Mouse (Mus musculus): ENCODE measurements around the gene 4430402I18Rik. TPM values are rescaled to one million over a fixed set of nuclear protein-coding genes. Genes with fewer than 3 reads are reported as not detected.

Gene 4430402I18Rik
- 0.72 and 1.7 TPM in 2 replicates for polyA plus RNA-seq (2011; ENCODE audit: insufficient read depth, insufficient read length, low read depth, missing spikeins)

DNA sequence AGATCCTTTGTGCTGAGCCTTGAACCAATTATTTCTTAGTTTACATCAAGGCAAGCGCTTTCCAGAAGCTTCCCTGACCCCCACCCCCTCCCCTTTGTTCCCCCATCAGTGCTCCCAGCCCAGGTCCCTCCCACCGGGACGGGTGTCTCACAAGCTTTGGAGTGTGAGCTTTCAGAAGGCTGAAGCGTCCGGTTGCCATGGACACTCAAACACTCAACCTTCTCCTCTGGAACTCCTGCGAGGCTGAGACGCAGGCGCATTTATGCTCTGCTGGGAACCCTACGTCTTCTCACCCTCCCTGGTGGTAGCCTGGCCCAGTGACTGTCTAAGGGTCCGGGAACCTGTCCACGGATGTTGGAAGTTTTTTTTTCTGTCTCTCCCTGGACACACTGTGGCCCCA, at the start of gene 4430402I18Rik:
Gene 4430402I18Rik (minus strand): TSS at position 149 of the 400 bp plus-strand sequence.
- no peaks in the 10 kb centered on the region; the same call in 1 of the 2 replicates for H3K27me3 ChIP-seq (ENCODE audit: control insufficient read depth, insufficient read depth, low read length, poor library complexity, severe bottlenecking)
- TF ChIP-seq CTCF (IDR thresholded peaks at IDR 0.05; ENCODE audit: low read depth, low read length) (no peak), EP300 (IDR thresholded peaks at IDR 0.05; ENCODE audit: insufficient read depth, low read depth, low read length) (no peak), POLR2A (IDR thresholded peaks at IDR 0.05; ENCODE audit: insufficient read depth, low read length) (no peak)
- no peak within 1 kb of the TSS for H3K9ac ChIP-seq (ENCODE audit: low read depth, poor library complexity, severe bottlenecking)
- no peak within 1 kb of the TSS for H3K27ac ChIP-seq (ENCODE audit: insufficient read depth, low read length)
- H3K4me1 ChIP-seq (ENCODE audit: control insufficient read depth, insufficient read depth, low read length) = no peaks in the 10 kb centered on the region
- no peak within 1 kb of the TSS for H3K4me3 ChIP-seq (ENCODE audit: low read depth, low read length)
- H3K36me3 ChIP-seq (ENCODE audit: control insufficient read depth, insufficient read depth, low read length, poor library complexity, severe bottlenecking) = no peaks in the 10 kb centered on the region
- H3K9me3 ChIP-seq (replicated peaks; ENCODE audit: control insufficient read depth, insufficient read depth, low read length, poor library complexity, severe bottlenecking) = no peaks in the 10 kb centered on the region

DNA sequence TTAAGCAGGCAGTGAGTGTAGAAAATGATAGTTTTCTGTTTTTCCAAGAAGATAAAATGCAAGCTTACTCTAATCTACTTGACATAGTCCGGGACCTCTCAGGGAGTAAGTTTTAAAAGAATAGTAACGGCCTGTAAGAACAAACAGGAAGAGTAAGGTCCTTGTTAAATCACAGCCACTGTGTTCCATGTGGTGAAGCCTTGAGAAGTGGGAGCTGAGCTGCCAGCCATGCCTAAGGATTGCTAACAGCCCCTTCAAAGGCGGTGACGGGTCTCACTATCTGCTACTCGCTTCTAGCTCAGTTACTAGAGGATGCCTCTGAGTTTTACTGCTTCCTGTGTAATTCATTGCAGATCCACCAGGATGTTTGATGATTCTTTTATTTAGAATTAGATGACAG, 49.2 kb upstream of the 4430402I18Rik start:
- Histone ChIP-seq H3K27ac (ENCODE audit: insufficient read depth, low read length) (no peak overlapping the region), H3K9me3 (replicated peaks; ENCODE audit: control insufficient read depth, insufficient read depth, low read length, poor library complexity, severe bottlenecking) (no peaks in the 10 kb centered on the region), H3K4me1 (ENCODE audit: control insufficient read depth, insufficient read depth, low read length) (no peaks in the 10 kb centered on the region), H3K4me3 (ENCODE audit: low read depth, low read length) (no peak overlapping the region), H3K27me3 (ENCODE audit: control insufficient read depth, insufficient read depth, low read length, poor library complexity, severe bottlenecking) (no peaks in the 10 kb centered on the region), H3K36me3 (ENCODE audit: control insufficient read depth, insufficient read depth, low read length, poor library complexity, severe bottlenecking) (peaks cover 34% of the 10 kb centered on the region), H3K9ac (ENCODE audit: low read depth, poor library complexity, severe bottlenecking) (no peak overlapping the region)
- no peak for TF ChIP-seq CTCF (IDR thresholded peaks at IDR 0.05; ENCODE audit: low read depth, low read length)
- no peak for TF ChIP-seq EP300 (IDR thresholded peaks at IDR 0.05; ENCODE audit: insufficient read depth, low read depth, low read length)
- no peak for TF ChIP-seq POLR2A (IDR thresholded peaks at IDR 0.05; ENCODE audit: insufficient read depth, low read length)

DNA sequence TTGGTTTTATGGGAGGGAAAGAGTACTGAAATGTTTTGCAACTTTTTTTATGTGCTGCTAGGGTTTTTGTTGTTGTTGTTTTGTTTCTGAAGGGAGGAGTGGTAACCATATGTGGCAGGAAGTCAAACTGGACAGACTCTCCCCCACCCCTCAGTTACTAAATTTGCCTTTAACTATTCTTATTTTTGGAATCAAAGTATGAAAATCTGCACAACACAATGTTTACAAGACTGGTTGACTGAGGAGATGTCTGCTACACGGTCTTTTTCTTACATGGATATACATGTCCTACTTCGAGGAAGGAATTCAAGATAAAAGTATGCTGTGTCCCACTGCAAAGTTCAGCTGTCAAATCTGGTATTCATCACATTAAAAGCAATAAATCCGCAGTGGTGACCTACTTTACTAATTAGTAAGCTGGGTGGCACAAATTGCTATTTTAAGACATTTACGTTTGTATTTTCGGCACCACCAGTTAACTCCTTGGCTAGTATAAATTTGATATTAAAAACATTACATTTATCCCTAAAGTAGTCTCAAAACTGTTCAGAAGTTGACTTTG, 48.7 kb upstream of the 4430402I18Rik start:
- H3K27ac ChIP-seq (ENCODE audit: insufficient read depth, low read length) = no peak overlapping the region
- TF ChIP-seq EP300 (IDR thresholded peaks at IDR 0.05; ENCODE audit: insufficient read depth, low read depth, low read length) = no peak
- TF ChIP-seq POLR2A (IDR thresholded peaks at IDR 0.05; ENCODE audit: insufficient read depth, low read length) = no peak
- no peak for TF ChIP-seq CTCF (IDR thresholded peaks at IDR 0.05; ENCODE audit: low read depth, low read length)
- H3K4me1 ChIP-seq (ENCODE audit: control insufficient read depth, insufficient read depth, low read length) = no peaks in the 10 kb centered on the region
- H3K4me3 ChIP-seq (ENCODE audit: low read depth, low read length) = no peak overlapping the region
- H3K9me3 ChIP-seq (replicated peaks; ENCODE audit: control insufficient read depth, insufficient read depth, low read length, poor library complexity, severe bottlenecking) = no peaks in the 10 kb centered on the region
- no peak overlapping the region for H3K9ac ChIP-seq (ENCODE audit: low read depth, poor library complexity, severe bottlenecking)
- H3K27me3 ChIP-seq (ENCODE audit: control insufficient read depth, insufficient read depth, low read length, poor library complexity, severe bottlenecking) = no peaks in the 10 kb centered on the region
- peaks cover 34% of the 10 kb centered on the region for H3K36me3 ChIP-seq (ENCODE audit: control insufficient read depth, insufficient read depth, low read length, poor library complexity, severe bottlenecking)

DNA sequence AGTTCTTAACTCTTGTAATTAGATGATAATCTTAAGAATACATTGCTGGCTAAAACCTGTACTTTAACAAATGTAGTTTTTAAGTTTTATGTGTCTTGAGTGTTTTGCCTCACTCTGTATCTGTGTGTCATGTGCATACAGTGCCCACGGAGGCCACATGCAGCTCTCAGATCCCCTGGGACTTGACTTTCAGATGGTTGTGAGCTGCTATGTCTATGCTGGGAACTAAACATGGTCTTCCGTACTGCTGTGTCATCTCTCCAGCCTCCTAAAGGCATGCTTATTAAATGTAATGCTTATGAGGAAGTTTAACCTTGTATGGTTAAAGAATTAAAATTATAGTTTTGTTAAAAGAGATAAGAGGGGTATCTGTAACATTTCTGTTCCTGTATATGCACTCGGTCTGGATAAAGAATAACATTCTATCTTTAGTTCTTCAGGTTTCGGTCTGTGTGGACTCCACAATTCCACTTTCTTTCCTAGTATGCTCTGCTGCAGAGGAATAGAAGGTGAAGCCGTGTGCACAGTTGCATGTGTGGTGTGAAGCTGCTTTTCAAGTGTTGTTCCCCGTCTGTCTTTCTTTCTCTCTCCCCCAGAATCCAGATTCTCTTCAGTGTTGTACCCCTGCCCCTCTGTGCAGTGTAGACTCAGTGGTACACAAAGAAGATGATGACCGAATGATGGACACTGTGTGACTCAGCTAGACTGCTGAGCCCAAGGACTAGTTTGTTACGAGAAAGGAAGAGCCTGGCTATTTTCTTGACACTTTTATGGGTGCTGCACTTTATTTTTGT, 48.0 kb upstream of the 4430402I18Rik start:
- H3K27me3 ChIP-seq (ENCODE audit: control insufficient read depth, insufficient read depth, low read length, poor library complexity, severe bottlenecking) = no peaks in the 10 kb centered on the region
- H3K4me1 ChIP-seq (ENCODE audit: control insufficient read depth, insufficient read depth, low read length) = no peaks in the 10 kb centered on the region
- no peak overlapping the region for H3K9ac ChIP-seq (ENCODE audit: low read depth, poor library complexity, severe bottlenecking)
- no peaks in the 10 kb centered on the region for H3K9me3 ChIP-seq (replicated peaks; ENCODE audit: control insufficient read depth, insufficient read depth, low read length, poor library complexity, severe bottlenecking)
- TF ChIP-seq EP300 (IDR thresholded peaks at IDR 0.05; ENCODE audit: insufficient read depth, low read depth, low read length) = no peak
- TF ChIP-seq CTCF (IDR thresholded peaks at IDR 0.05; ENCODE audit: low read depth, low read length) = no peak
- TF ChIP-seq POLR2A (IDR thresholded peaks at IDR 0.05; ENCODE audit: insufficient read depth, low read length) = no peak
- peaks cover 34% of the 10 kb centered on the region for H3K36me3 ChIP-seq (ENCODE audit: control insufficient read depth, insufficient read depth, low read length, poor library complexity, severe bottlenecking)
- H3K27ac ChIP-seq (ENCODE audit: insufficient read depth, low read length) = no peak overlapping the region
- no peak overlapping the region for H3K4me3 ChIP-seq (ENCODE audit: low read depth, low read length)

DNA sequence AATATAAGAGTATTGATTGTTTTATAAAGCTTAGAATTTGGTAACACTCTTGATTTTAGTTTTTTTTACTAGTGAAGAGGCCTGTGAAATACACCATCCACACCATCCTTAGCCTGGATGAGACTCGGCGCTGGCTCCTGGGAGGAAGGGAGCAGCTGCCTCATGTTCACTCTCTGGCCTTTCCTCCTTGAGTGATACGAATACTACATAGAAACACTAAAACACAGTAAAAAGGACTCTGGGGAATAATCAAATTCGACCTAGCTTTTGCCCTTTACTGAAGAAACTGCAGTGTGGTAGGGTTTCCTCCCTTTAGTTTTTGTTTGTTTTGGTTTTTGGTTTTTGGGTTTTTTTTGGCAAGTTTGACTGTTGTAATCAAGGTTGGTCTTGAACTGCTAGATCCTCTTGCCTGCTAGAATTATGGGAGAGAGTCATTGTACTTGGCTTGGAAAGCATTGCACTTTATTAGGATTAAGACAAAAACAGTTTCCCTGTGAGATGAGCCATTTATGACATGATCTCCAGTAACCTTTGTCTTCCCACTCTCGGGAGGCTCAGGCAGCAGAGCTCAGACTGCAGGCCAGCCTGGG, 47.0 kb upstream of the 4430402I18Rik start:
- Histone ChIP-seq H3K9me3 (replicated peaks; ENCODE audit: control insufficient read depth, insufficient read depth, low read length, poor library complexity, severe bottlenecking) (no peaks in the 10 kb centered on the region), H3K27ac (ENCODE audit: insufficient read depth, low read length) (no peak overlapping the region), H3K9ac (ENCODE audit: low read depth, poor library complexity, severe bottlenecking) (no peak overlapping the region), H3K4me3 (ENCODE audit: low read depth, low read length) (no peak overlapping the region), H3K27me3 (ENCODE audit: control insufficient read depth, insufficient read depth, low read length, poor library complexity, severe bottlenecking) (no peaks in the 10 kb centered on the region), H3K4me1 (ENCODE audit: control insufficient read depth, insufficient read depth, low read length) (no peaks in the 10 kb centered on the region), H3K36me3 (ENCODE audit: control insufficient read depth, insufficient read depth, low read length, poor library complexity, severe bottlenecking) (peaks cover 34% of the 10 kb centered on the region)
- TF ChIP-seq CTCF (IDR thresholded peaks at IDR 0.05; ENCODE audit: low read depth, low read length) (no peak), EP300 (IDR thresholded peaks at IDR 0.05; ENCODE audit: insufficient read depth, low read depth, low read length) (no peak), POLR2A (IDR thresholded peaks at IDR 0.05; ENCODE audit: insufficient read depth, low read length) (no peak)

All from ES-Bruce4 (cell line).